Mouse (Mus musculus): ENCODE results near the gene Hist3h2ba.
A peak's percentile ranks its signal among the peaks of the same experiment; 100 is the strongest.

The Hist3h2ba gene

GRCm38 (mm10) chr11:58964216-58964615 lies 15.5 kb downstream of the Hist3h2ba start:
- DNase-seq (ENCODE audit: low spot score): no peak

DNA sequence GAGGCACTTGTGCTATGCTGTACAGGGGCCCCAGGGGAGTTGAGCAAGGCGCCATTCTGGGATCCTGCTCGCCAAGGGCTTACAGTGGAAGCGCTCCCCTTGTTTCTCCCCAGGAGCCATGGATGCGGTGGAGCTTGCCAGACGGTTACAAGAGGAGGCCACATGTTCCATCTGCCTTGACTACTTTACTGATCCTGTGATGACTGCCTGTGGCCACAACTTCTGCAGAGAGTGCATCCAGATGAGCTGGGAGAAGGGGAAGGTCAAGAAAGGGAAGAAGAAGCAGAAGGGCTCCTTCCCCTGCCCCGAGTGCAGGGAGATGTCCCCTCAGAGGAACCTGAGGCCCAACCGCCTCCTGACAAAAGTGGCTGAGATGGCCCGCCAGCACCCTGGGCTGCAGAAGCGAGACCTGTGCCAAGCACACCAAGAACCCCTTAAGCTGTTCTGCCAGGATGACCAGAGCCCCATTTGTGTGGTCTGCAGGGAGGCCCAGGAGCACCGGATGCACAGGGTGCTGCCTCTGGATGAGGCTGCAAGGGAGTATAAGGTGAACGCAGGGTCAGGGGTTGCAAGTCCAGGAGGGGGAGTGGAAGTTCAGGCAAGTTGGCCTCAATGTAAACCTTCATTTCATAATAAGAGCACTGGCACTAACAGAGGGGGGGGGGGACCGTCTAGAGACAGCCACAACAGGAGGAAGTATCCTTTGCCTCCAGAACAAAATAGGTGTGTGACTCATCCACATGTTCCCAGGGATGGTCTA lies 16.5 kb downstream of the Hist3h2ba start:
- no peak for DNase-seq (ENCODE audit: low spot score)

GRCm38 (mm10) chr11:58967346-58967745 lies 18.6 kb downstream of the Hist3h2ba start:
- DNase-seq (ENCODE audit: low spot score): no peak

- DNase-seq (ENCODE audit: low spot score): no peak
Observed at GRCm38 (mm10) chr11:58968551-58968950, 19.8 kb downstream of the Hist3h2ba start.

GRCm38 (mm10) chr11:58969027-58969426 lies 20.3 kb downstream of the Hist3h2ba start:
- no peak for DNase-seq (ENCODE audit: low spot score)

DNA sequence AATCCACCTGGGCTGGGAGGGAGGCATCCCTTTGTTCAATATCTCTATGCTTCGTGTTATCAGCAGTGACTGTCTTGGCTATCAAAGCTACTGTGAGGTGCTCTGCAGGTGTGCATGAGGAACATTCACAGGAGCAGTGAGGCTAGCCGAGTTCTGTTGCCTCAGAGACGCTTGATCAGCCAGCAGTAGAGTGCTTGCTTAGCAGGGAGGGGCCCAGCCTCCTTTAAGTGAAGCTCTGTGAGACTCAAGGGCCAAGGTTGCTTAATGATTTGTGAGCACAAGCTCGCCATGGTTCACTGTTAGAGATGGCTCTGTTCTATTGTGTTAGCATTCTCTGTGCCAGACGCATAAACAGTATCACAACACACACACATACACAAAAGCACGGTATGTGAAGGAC lies 20.9 kb downstream of the Hist3h2ba start:
- no peak for DNase-seq (ENCODE audit: low spot score)

GRCm38 (mm10) chr11:58970831-58971530 lies 22.3 kb downstream of the Hist3h2ba start:
- no peak for DNase-seq (ENCODE audit: low spot score)

DNA sequence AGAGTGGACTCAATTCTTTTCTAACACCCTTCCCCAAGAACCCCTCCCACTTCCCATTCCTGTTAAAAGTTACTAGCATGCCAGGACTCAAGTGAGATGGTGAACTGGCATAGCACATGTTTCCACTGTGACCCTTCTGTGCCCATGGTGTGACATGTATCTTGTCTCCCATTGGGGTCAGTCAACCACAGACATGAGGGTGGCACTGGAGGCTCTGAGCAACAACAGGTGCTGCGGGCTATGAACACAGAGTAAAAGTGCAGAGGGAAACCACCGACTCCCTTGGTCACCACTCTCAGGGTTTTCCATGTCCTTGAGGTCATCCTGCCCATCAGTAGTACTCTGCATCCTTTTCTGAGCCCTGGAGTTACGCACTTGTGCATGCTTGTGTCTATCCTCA lies 23.1 kb downstream of the Hist3h2ba start:
- DNase-seq (ENCODE audit: low spot score): no peak

DNA sequence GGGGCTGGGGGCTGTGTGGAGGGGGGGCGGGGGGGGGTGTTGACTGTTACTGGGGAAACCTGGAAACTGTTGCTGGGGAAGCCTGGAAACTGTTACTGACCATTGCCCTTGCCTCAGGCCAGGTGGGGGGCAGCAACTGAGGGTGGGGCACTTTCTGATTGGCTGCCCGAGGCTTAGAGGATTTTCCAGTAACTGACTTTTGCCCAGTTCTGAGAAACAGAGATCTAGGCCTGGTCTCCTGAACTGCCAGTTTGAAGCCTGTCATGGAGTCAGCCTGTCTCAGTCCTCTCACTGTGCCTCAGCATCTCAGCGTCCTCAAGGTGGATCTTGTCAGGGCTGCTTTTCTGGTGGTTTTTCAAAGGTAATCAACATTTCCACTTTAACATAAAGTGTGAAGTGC lies 25.7 kb downstream of the Hist3h2ba start:
- DNase-seq (ENCODE audit: low spot score): no peak

DNA sequence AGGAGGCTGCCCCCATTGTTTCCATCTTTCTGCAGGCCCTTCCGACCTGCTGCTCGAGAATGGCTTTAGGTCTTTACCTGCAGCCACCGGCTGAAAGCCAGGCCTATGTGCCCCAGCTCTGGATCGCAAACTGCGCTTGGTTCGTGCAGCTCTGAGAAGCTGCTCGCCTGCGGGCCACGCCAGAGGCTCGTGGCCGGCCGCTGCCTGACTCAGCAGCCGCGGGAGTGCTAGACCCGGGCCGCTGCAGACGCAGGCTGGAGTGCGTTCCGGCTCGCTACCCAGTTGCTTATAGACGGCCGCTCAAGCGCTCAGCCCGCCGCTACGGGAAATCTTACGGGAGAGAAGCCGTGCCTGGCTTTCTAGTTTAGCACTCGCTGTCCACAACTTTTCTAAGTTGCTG lies 28.4 kb downstream of the Hist3h2ba start:
- no peak for DNase-seq (ENCODE audit: low spot score)

DNA sequence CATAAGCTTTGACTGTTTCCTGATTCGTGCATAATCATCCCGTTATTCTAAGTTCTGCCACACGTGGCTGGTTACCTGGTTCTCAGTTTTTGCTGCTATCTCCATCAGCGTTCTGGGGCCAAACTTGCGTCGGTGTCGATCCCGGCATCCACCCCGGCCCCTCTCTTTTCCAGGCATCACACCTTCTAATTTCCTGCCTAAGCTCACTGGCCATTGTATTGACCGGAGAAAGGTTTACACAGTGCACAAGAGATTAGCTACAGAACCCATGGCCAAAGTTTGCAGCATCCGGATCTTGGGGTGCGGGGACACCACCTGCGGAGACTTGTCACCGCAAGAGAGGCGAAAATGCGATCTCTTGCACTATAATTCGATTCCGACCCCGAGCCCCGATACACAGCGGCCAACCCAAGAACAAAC lies 28.9 kb downstream of the Hist3h2ba start:
- DNase-seq (ENCODE audit: low spot score): no peak

- DNase-seq (ENCODE audit: low spot score): peak; percentile 85
Observed at GRCm38 (mm10) chr11:58978027-58978705, 29.4 kb downstream of the Hist3h2ba start, which contains the start of gene Trim11. Gene Trim11 (plus strand): TSS chr11:58978093.

DNA sequence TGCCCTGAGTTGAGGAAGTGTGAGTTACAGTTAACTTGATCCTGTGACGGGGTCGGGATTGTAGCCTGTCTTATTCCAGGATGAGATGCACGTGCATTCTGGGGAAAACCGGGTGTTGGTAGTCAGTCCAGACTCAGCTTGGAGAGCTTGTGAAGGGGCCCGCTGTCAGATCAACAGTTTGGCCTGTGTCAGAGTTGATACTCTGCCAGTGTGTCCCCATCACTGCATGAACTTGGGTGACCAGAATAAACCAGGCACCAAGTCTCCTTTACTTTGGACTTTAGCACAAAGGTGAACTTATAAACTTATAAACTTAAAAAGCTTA lies 29.9 kb downstream of the Hist3h2ba start:
- DNase-seq (ENCODE audit: low spot score): no peak

DNA sequence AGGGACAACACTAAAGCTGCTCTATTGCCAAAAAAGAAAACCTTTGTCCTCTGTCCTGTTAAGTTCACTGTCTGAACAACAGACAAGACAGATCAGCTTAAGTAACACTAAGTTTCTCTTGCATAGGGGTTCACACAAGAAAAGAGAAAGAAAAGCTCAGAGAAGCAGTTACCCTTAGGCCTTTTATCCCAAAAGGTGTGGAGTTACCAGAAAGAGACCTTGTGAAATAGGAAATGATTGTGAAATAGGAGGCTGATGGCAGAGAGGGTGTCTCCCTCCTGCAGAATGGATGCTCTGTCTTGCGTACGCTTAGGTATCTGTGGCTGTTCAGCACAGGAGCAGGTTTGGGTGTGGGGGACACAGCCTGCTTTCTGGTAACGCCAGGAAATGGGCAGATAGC lies 30.5 kb downstream of the Hist3h2ba start:
- no peak for DNase-seq (ENCODE audit: low spot score)

DNA sequence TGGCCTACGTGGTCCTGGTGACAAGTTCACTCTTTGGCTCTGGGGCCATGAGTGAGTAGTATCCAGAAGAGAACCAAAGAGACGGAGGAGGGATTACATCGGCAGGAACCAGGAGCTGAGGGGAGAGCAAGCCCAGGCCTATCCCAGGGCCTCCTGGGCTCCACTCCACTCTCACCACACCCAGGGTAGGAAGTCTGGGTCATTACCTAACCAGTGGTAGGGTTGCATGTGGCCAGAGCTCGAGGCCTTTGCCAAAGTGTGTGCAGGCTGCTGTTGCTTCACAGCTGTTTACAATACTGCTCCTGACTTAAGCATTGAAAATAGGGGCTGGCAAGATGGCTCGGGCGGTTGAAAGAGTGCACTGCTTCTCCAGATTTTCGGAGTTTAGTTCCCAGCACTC lies 30.9 kb downstream of the Hist3h2ba start:
- DNase-seq (ENCODE audit: low spot score): no peak

- DNase-seq (ENCODE audit: low spot score): no peak
Observed at GRCm38 (mm10) chr11:58980381-58980990, 31.8 kb downstream of the Hist3h2ba start.

- DNase-seq (ENCODE audit: low spot score): peak; percentile 52
Observed at GRCm38 (mm10) chr11:58981541-58982447, 33.1 kb downstream of the Hist3h2ba start.

DNA sequence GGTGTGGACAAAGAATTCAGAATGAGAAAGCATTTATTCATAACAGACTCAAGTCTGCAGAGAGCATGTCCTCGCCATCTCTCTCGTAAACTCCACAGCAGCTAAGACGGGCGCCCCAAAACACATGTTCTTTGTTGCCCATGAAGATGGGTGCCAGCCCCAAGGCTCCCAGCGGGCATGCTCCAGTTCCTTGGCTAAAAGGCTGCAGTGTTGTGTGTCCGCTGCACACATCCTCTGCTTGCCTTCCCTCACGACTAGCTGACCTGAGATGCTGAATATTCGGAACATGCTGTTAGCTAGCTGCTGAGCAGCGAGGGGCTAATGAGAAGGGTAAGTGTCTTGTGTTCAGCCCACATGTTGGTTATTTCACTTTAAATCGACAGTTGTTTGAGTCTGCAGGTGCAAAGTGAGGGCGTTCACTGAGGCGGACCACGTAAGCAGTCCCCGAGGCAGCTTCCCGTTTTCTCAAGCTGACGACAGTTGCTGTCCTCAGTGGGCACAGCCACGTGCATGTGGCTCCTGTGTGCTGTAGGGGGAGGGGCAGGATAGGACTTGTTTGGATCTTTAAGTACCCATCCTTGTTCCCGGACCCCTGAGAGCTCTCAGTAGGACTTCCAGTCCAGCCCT lies 33.9 kb downstream of the Hist3h2ba start:
- DNase-seq (ENCODE audit: low spot score): no peak

DNA sequence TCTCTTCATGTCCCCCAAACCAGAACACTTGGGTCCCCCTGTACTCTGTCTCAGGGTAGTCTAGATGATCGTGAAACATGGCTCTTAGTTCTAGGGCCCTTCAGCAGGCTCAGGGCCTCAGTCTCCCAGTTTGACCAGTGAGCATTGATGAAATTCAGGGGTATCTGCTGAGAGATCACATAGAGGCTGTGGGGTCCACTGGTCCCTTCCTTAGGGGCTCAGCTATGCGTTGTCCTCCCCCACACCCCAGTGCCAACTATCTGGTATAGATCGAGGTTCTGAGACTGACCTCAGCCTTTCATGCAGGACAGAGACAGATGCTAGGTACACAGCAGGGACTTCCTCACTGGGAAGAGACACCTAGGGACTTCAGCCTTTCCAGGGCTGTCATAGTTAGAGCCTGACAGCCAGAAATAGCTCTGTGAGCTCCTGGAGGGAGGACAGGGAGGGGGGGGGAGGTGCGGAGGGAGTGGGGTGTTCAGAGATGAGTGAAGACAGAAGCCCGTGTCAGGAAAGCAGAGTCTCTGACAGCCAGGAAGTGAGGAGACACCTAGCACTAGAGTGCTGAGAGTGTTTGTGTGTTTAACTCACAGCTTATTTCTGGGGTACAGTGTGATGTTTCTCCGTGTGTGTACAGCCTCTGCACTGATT lies 35.1 kb downstream of the Hist3h2ba start:
- no peak for DNase-seq (ENCODE audit: low spot score)

- no peak for DNase-seq (ENCODE audit: low spot score)
Observed at GRCm38 (mm10) chr11:58984657-58985056, 35.9 kb downstream of the Hist3h2ba start.
